Mouse (Mus musculus): ENCODE results near the gene Sgms1. TPM values are rescaled to one million over a fixed set of nuclear protein-coding genes. Genes with fewer than 3 reads are reported as not detected.

Gene Sgms1
- polyA plus RNA-seq, 1 experiment from 2014 or later: 28.9 TPM

- Histone ChIP-seq H3K9ac (no peak overlapping the region), H3K36me3 (no peaks in the 10 kb centered on the region), H3K4me3 (no peak overlapping the region), H3K27ac (no peak overlapping the region), H3K27me3 (no peaks in the 10 kb centered on the region), H3K4me2 (replicated peaks) (no peak overlapping the region), H3K4me1 (peaks cover 8% of the 10 kb centered on the region; the same call in 1 of the 2 replicates), H3K9me3 (no peaks in the 10 kb centered on the region)
- no peak for ATAC-seq (ENCODE audit: insufficient number of reproducible peaks, insufficient read depth, low FRiP score, low TSS enrichment)
- WGBS: 94% methylated on average over 9 of the region's 9 CpGs
Observed at GRCm38 (mm10) chr19:32243246-32243645, 146.3 kb downstream of the Sgms1 start.

- ATAC-seq (ENCODE audit: insufficient number of reproducible peaks, insufficient read depth, low FRiP score, low TSS enrichment): no peak
- WGBS: 69% methylated on average over 4 of the region's 4 CpGs
- H3K4me3 ChIP-seq: no peak overlapping the region
- H3K27ac ChIP-seq: no peak overlapping the region
- H3K9me3 ChIP-seq: no peaks in the 10 kb centered on the region
- H3K4me2 ChIP-seq (replicated peaks): no peak overlapping the region
- peaks cover 8% of the 10 kb centered on the region; the same call in 1 of the 2 replicates for H3K4me1 ChIP-seq
- no peak overlapping the region for H3K9ac ChIP-seq
- no peaks in the 10 kb centered on the region for H3K27me3 ChIP-seq
- no peaks in the 10 kb centered on the region for H3K36me3 ChIP-seq
Observed at GRCm38 (mm10) chr19:32242153-32242552, 147.4 kb downstream of the Sgms1 start.

GRCm38 (mm10) chr19:32240417-32240990, 149.0 kb downstream of the Sgms1 start:
- Histone ChIP-seq H3K4me1 (peaks cover 8% of the 10 kb centered on the region; the same call in 1 of the 2 replicates), H3K9me3 (no peaks in the 10 kb centered on the region), H3K27ac (no peak overlapping the region), H3K27me3 (no peaks in the 10 kb centered on the region), H3K9ac (no peak overlapping the region), H3K4me3 (no peak overlapping the region), H3K36me3 (no peaks in the 10 kb centered on the region), H3K4me2 (replicated peaks) (no peak overlapping the region)
- WGBS: 59% methylated on average over 8 of the region's 8 CpGs
- no peak for ATAC-seq (ENCODE audit: insufficient number of reproducible peaks, insufficient read depth, low FRiP score, low TSS enrichment)

GRCm38 (mm10) chr19:32239925-32240324, 149.6 kb downstream of the Sgms1 start:
- Histone ChIP-seq H3K9ac (no peak overlapping the region), H3K4me2 (replicated peaks) (no peak overlapping the region), H3K36me3 (no peaks in the 10 kb centered on the region), H3K27ac (no peak overlapping the region), H3K4me3 (no peak overlapping the region), H3K27me3 (no peaks in the 10 kb centered on the region), H3K4me1 (peaks cover 8% of the 10 kb centered on the region; the same call in 1 of the 2 replicates), H3K9me3 (no peaks in the 10 kb centered on the region)
- ATAC-seq (ENCODE audit: insufficient number of reproducible peaks, insufficient read depth, low FRiP score, low TSS enrichment): no peak
- 91% methylated on average over 4 of the region's 4 CpGs for WGBS

- Histone ChIP-seq H3K9me3 (no peaks in the 10 kb centered on the region), H3K9ac (no peak overlapping the region), H3K4me1 (peaks cover 12% of the 10 kb centered on the region), H3K27me3 (no peaks in the 10 kb centered on the region), H3K27ac (no peak overlapping the region), H3K4me3 (no peak overlapping the region), H3K36me3 (no peaks in the 10 kb centered on the region), H3K4me2 (replicated peaks) (no peak overlapping the region)
- no peak for ATAC-seq (ENCODE audit: insufficient number of reproducible peaks, insufficient read depth, low FRiP score, low TSS enrichment)
- WGBS: 86% methylated on average over 4 of the region's 6 CpGs
Observed at GRCm38 (mm10) chr19:32239459-32239792, 150.1 kb downstream of the Sgms1 start.

GRCm38 (mm10) chr19:32238722-32239458, 150.6 kb downstream of the Sgms1 start:
- Histone ChIP-seq H3K36me3 (no peaks in the 10 kb centered on the region), H3K4me3 (no peak overlapping the region), H3K4me1 (peaks cover 17% of the 10 kb centered on the region), H3K9ac (no peak overlapping the region), H3K27me3 (no peaks in the 10 kb centered on the region), H3K4me2 (replicated peaks) (no peak overlapping the region), H3K27ac (no peak overlapping the region), H3K9me3 (no peaks in the 10 kb centered on the region)
- 82% methylated on average over 11 of the region's 11 CpGs for WGBS
- ATAC-seq (ENCODE audit: insufficient number of reproducible peaks, insufficient read depth, low FRiP score, low TSS enrichment): no peak

- H3K4me2 ChIP-seq (replicated peaks): no peak overlapping the region
- H3K4me3 ChIP-seq: no peak overlapping the region
- no peaks in the 10 kb centered on the region for H3K9me3 ChIP-seq
- ATAC-seq (ENCODE audit: insufficient number of reproducible peaks, insufficient read depth, low FRiP score, low TSS enrichment): no peak
- H3K4me1 ChIP-seq: peaks cover 17% of the 10 kb centered on the region
- 52% methylated on average over 5 of the region's 5 CpGs for WGBS
- no peak overlapping the region for H3K27ac ChIP-seq
- no peak overlapping the region for H3K9ac ChIP-seq
- H3K27me3 ChIP-seq: no peaks in the 10 kb centered on the region
- no peaks in the 10 kb centered on the region for H3K36me3 ChIP-seq
Observed at GRCm38 (mm10) chr19:32237685-32238084, 151.8 kb downstream of the Sgms1 start.

GRCm38 (mm10) chr19:32237173-32237583, 152.3 kb downstream of the Sgms1 start:
- no peaks in the 10 kb centered on the region for H3K36me3 ChIP-seq

GRCm38 (mm10) chr19:32234717-32235434, 154.6 kb downstream of the Sgms1 start:
- Histone ChIP-seq H3K9me3 (no peaks in the 10 kb centered on the region), H3K27ac (no peak overlapping the region), H3K4me1 (peaks cover 17% of the 10 kb centered on the region), H3K4me3 (no peak overlapping the region), H3K27me3 (no peaks in the 10 kb centered on the region), H3K9ac (no peak overlapping the region), H3K36me3 (no peaks in the 10 kb centered on the region), H3K4me2 (replicated peaks) (no peak overlapping the region)
- ATAC-seq (ENCODE audit: insufficient number of reproducible peaks, insufficient read depth, low FRiP score, low TSS enrichment): no peak
- 44% methylated on average over 6 of the region's 6 CpGs for WGBS

More at GRCm38 (mm10) chr19:32237173-32237583, 152.3 kb downstream of the Sgms1 start:
- Histone ChIP-seq H3K9ac (no peak overlapping the region), H3K27me3 (no peaks in the 10 kb centered on the region), H3K9me3 (no peaks in the 10 kb centered on the region), H3K27ac (no peak overlapping the region), H3K4me1 (peaks cover 17% of the 10 kb centered on the region), H3K4me2 (replicated peaks) (no peak overlapping the region), H3K4me3 (no peak overlapping the region)
- no peak for ATAC-seq (ENCODE audit: insufficient number of reproducible peaks, insufficient read depth, low FRiP score, low TSS enrichment)
- 86% methylated on average over 3 of the region's 3 CpGs for WGBS

- H3K9ac ChIP-seq: no peak overlapping the region
- no peak overlapping the region for H3K4me3 ChIP-seq
- no peaks in the 10 kb centered on the region for H3K9me3 ChIP-seq
- no peak overlapping the region for H3K4me2 ChIP-seq (replicated peaks)
- peaks cover 10% of the 10 kb centered on the region for H3K4me1 ChIP-seq
- no peaks in the 10 kb centered on the region for H3K27me3 ChIP-seq
- ATAC-seq (ENCODE audit: insufficient number of reproducible peaks, insufficient read depth, low FRiP score, low TSS enrichment): no peak
- WGBS: 78% methylated on average over 10 of the region's 10 CpGs
- H3K27ac ChIP-seq: no peak overlapping the region
- H3K36me3 ChIP-seq: no peaks in the 10 kb centered on the region
Observed at GRCm38 (mm10) chr19:32231292-32231691, 158.2 kb downstream of the Sgms1 start.

GRCm38 (mm10) chr19:32230798-32231197, 158.7 kb downstream of the Sgms1 start:
- Histone ChIP-seq H3K27me3 (no peaks in the 10 kb centered on the region), H3K4me1 (peaks cover 10% of the 10 kb centered on the region), H3K9me3 (no peaks in the 10 kb centered on the region), H3K4me2 (replicated peaks) (no peak overlapping the region), H3K27ac (no peak overlapping the region), H3K9ac (no peak overlapping the region), H3K4me3 (no peak overlapping the region), H3K36me3 (no peaks in the 10 kb centered on the region)
- 50% methylated on average over 5 of the region's 5 CpGs for WGBS
- ATAC-seq (ENCODE audit: insufficient number of reproducible peaks, insufficient read depth, low FRiP score, low TSS enrichment): no peak

- no peak for ATAC-seq (ENCODE audit: insufficient number of reproducible peaks, insufficient read depth, low FRiP score, low TSS enrichment)
- WGBS: 90% methylated on average over 5 of the region's 5 CpGs
- H3K27ac ChIP-seq: no peak overlapping the region
- H3K36me3 ChIP-seq: no peaks in the 10 kb centered on the region
- H3K27me3 ChIP-seq: no peaks in the 10 kb centered on the region
- H3K9ac ChIP-seq: no peak overlapping the region
- peaks cover 10% of the 10 kb centered on the region for H3K4me1 ChIP-seq
- H3K4me2 ChIP-seq (replicated peaks): no peak overlapping the region
- H3K4me3 ChIP-seq: no peak overlapping the region
- H3K9me3 ChIP-seq: no peaks in the 10 kb centered on the region
Observed at GRCm38 (mm10) chr19:32230301-32230700, 159.2 kb downstream of the Sgms1 start.
